Mouse (Mus musculus): Measurements from ENCODE around the gene Ccl24. TPM values are rescaled to one million over a fixed set of nuclear protein-coding genes. Genes with fewer than 3 reads are reported as not detected.
A peak's percentile ranks its signal among the peaks of the same experiment; 100 is the strongest.

The Ccl24 gene
- total and polyA plus RNA-seq, 3 experiments = not detected

DNA sequence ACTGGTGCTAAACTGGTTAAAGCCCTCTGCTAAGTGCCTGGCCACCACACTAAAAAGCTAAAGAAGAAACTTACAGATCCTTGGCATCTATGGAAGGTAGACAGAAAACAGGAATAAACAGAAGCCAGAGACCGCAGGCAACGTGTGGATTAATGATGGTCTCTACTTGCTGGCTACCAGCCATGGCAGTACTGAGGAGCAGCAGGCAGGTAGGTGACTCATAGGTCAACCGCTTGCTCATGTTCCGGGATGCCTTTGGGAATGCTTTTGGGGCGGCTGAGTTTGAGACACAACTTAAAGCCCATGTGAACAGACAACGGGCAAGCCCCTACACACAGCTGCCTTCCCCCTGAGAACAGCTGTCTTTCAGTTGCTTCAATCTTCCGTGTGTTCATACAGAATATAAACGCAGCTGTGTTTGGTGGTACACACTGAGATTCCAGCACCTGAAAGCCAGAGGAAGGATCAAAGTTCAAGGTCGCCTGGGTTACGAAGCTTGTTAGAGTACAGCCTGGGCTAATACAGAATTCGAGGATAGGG is 41.5 kb downstream of the Ccl24 start:
- Histone ChIP-seq H3K36me3 (replicated peaks in 1 of 2; ENCODE audit: control insufficient read depth in 1 of 2, insufficient read depth in 1 of 2, low read length in 1 of 2) (no peaks in the 10 kb centered on the region), H3K4me1 (ENCODE audit: control insufficient read depth in 1 of 2, insufficient read depth in 2 of 2) (peaks cover 7 to 29% of the 10 kb centered on the region in 2 experiments), H3K9me3 (replicated peaks; ENCODE audit: low read length) (peaks cover 2% of the 10 kb centered on the region), H3K27me3 (replicated peaks) (no peaks in the 10 kb centered on the region), H3K4me2 (ENCODE audit: insufficient read depth, low read depth, poor library complexity, severe bottlenecking) (no peak overlapping the region), H3K27ac (ENCODE audit: insufficient read depth, low read depth) (no peak overlapping the region), H3K79me2 (replicated peaks; ENCODE audit: control insufficient read depth, extremely low read depth, insufficient read depth, poor library complexity, severe bottlenecking) (no peaks in the 10 kb centered on the region), H3K4me3 (replicated peaks in 1 of 3; ENCODE audit: low read depth in 2 of 3, low read length in 2 of 3, poor library complexity in 1 of 3) (no peak overlapping the region), H3K9ac (ENCODE audit: insufficient read depth, low read depth) (no peak overlapping the region)
- in situ Hi-C loops (cut with MboI; ENCODE audit: low pct_ligation_motif_present, low pct_unique_long_range_greater_than_20kb, low sequenced_read_pairs) (loop anchor here (10.0 kb wide), 1 partner anchor 243 kb away; the partner anchor contains the start of genes Mdh2 and Styxl1), dilution Hi-C loops (cut with MboI; ENCODE audit: extremely low pct_ligation_motif_present, extremely low pct_unique_long_range_greater_than_20kb, low sequenced_read_pairs) (no loop called here)
- TF ChIP-seq JUN (IDR thresholded peaks at IDR 0.05; ENCODE audit: insufficient read depth, low read depth, low read length) (no peak), SMC3 (IDR thresholded peaks at IDR 0.05; ENCODE audit: low read depth, low read length) (no peak), TCF12 (IDR thresholded peaks at IDR 0.05; ENCODE audit: low read depth, low read length) (peak; percentile 63; the same call in 1 of the 2 replicates), HCFC1 (IDR thresholded peaks at IDR 0.05; ENCODE audit: low read depth, low read length) (no peak), MYC (IDR thresholded peaks at IDR 0.05; ENCODE audit: low read depth, low read length) (no peak), MXI1 (IDR thresholded peaks at IDR 0.05; ENCODE audit: low read depth, low read length) (no peak), NELFE (IDR thresholded peaks at IDR 0.05; ENCODE audit: low read depth, low read length) (no peak), CTCF (conservative IDR thresholded peaks at IDR 0.05 in 1 of 2, IDR thresholded peaks at IDR 0.05 in 1 of 2; ENCODE audit: low read depth in 2 of 2, low read length in 2 of 2) (no peak), ELF1 (IDR thresholded peaks at IDR 0.05; ENCODE audit: low read depth, low read length) (no peak)
- DNase-seq (ENCODE audit: extremely low read depth) = no peak

DNA sequence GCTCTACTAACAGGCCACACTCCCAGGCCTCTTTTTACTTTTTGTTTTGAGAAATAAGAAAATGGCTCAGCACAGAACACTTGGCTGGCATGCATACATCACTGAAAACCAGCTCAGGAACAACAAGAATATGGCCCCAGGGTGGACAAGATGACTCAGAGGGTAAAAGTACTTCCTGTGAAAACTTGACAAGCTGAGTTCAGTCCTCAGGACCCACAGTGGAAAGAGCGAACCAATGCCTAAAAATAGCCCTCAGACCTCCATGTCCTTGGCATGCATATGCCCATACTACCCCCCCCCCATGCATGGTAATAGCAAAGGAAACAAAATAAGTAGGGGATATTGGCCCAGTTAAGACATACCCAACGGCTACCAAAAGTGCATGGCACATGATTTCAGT is 42.9 kb downstream of the Ccl24 start:
- H3K27ac ChIP-seq (ENCODE audit: insufficient read depth, low read depth) = no peak overlapping the region

DNA sequence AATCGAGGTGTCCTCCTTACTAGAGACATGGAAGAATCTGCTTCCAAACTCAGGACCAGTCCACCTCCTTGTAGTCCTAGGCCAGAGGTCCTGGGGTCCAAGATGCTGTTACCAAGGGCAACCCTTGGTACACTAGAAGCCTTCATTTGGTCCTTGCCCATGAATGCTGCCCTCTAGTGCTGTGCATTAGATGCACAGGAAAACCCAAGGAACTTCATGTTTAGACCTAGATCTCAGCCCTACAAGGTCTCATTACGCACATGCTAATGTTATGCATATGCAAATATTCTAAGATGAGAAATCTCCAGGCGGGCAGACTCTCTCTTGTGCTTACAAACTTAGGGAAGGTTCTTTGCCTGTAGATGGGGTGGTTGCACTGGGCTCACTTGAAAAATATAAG is 43.5 kb downstream of the Ccl24 start:
- TF ChIP-seq E2F4 (IDR thresholded peaks at IDR 0.05; ENCODE audit: insufficient replicate concordance, low read depth, low read length) (no peak), NELFE (IDR thresholded peaks at IDR 0.05; ENCODE audit: low read depth, low read length) (no peak), BHLHE40 (IDR thresholded peaks at IDR 0.05; ENCODE audit: low read depth, low read length) (peak; percentile 33; the same call in 1 of the 2 replicates), JUN (IDR thresholded peaks at IDR 0.05; ENCODE audit: insufficient read depth, low read depth, low read length) (no peak), SMC3 (IDR thresholded peaks at IDR 0.05; ENCODE audit: low read depth, low read length) (peak; percentile 64), MAZ (IDR thresholded peaks at IDR 0.05; ENCODE audit: low read depth, low read length) (no peak), MXI1 (IDR thresholded peaks at IDR 0.05; ENCODE audit: low read depth, low read length) (no peak), TCF12 (IDR thresholded peaks at IDR 0.05; ENCODE audit: low read depth, low read length) (no peak), CTCF (conservative IDR thresholded peaks at IDR 0.05 in 1 of 2, IDR thresholded peaks at IDR 0.05 in 1 of 2; ENCODE audit: low read depth in 2 of 2, low read length in 2 of 2) (peak; percentile 46 to 70), RAD21 (IDR thresholded peaks at IDR 0.05; ENCODE audit: low read depth, low read length) (peak; percentile 30), SIN3A (IDR thresholded peaks at IDR 0.05; ENCODE audit: low read length) (no peak)
- no peaks in the 10 kb centered on the region for H3K79me2 ChIP-seq (replicated peaks; ENCODE audit: control insufficient read depth, extremely low read depth, insufficient read depth, poor library complexity, severe bottlenecking)
- H3K9me3 ChIP-seq (replicated peaks; ENCODE audit: low read length) = no peaks in the 10 kb centered on the region
- H3K36me3 ChIP-seq (replicated peaks in 1 of 2; ENCODE audit: control insufficient read depth in 1 of 2, insufficient read depth in 1 of 2, low read length in 1 of 2) = no peaks in the 10 kb centered on the region
- no peak overlapping the region for H3K4me2 ChIP-seq (ENCODE audit: insufficient read depth, low read depth, poor library complexity, severe bottlenecking)
- peak; percentile 38 for DNase-seq (ENCODE audit: extremely low read depth)
- H3K9ac ChIP-seq (ENCODE audit: insufficient read depth, low read depth) = no peak overlapping the region
- H3K27ac ChIP-seq (ENCODE audit: insufficient read depth, low read depth) = no peak overlapping the region
- peaks cover 7 to 33% of the 10 kb centered on the region in 2 experiments for H3K4me1 ChIP-seq (ENCODE audit: control insufficient read depth in 1 of 2, insufficient read depth in 2 of 2)
- in situ Hi-C loops (cut with MboI; ENCODE audit: low pct_ligation_motif_present, low pct_unique_long_range_greater_than_20kb, low sequenced_read_pairs) = no loop called here
- dilution Hi-C loops (cut with MboI; ENCODE audit: extremely low pct_ligation_motif_present, extremely low pct_unique_long_range_greater_than_20kb, low sequenced_read_pairs) = no loop called here
- H3K27me3 ChIP-seq (replicated peaks) = no peaks in the 10 kb centered on the region
- no peak overlapping the region for H3K4me3 ChIP-seq (replicated peaks in 1 of 3; ENCODE audit: low read depth in 2 of 3, low read length in 2 of 3, poor library complexity in 1 of 3)

More for the DNA sequence above, 42.9 kb downstream of the Ccl24 start:
- no peak for DNase-seq (ENCODE audit: extremely low read depth)
- H3K4me3 ChIP-seq (replicated peaks in 1 of 3; ENCODE audit: low read depth in 2 of 3, low read length in 2 of 3, poor library complexity in 1 of 3) = peak overlapping the region in 1 of 3 experiments; percentile 23
- H3K4me2 ChIP-seq (ENCODE audit: insufficient read depth, low read depth, poor library complexity, severe bottlenecking) = no peak overlapping the region
- TF ChIP-seq MAZ (IDR thresholded peaks at IDR 0.05; ENCODE audit: low read depth, low read length) (no peak), JUN (IDR thresholded peaks at IDR 0.05; ENCODE audit: insufficient read depth, low read depth, low read length) (no peak), SMC3 (IDR thresholded peaks at IDR 0.05; ENCODE audit: low read depth, low read length) (no peak), MEF2A (IDR thresholded peaks at IDR 0.05; ENCODE audit: borderline replicate concordance, low read depth, low read length) (peak; percentile 52; the same call in 1 of the 2 replicates), POLR2A (IDR thresholded peaks at IDR 0.05; ENCODE audit: low read depth, low read length) (no peak), ETS1 (conservative IDR thresholded peaks at IDR 0.05; ENCODE audit: low read depth, low read length) (peak; percentile 31; the same call in 1 of the 2 replicates), EP300 (IDR thresholded peaks at IDR 0.05; ENCODE audit: low read length) (0 out of 2 replicates have a peak, but pooled peaks have one; percentile 17), RAD21 (IDR thresholded peaks at IDR 0.05; ENCODE audit: low read depth, low read length) (no peak), HCFC1 (IDR thresholded peaks at IDR 0.05; ENCODE audit: low read depth, low read length) (no peak), USF2 (conservative IDR thresholded peaks at IDR 0.05; ENCODE audit: low read depth, low read length) (no peak)
- no peaks in the 10 kb centered on the region for H3K9me3 ChIP-seq (replicated peaks; ENCODE audit: low read length)
- no peak overlapping the region for H3K9ac ChIP-seq (ENCODE audit: insufficient read depth, low read depth)
- H3K4me1 ChIP-seq (ENCODE audit: control insufficient read depth in 1 of 2, insufficient read depth in 2 of 2) = peaks cover 7 to 33% of the 10 kb centered on the region in 2 experiments
- dilution Hi-C loops (cut with MboI; ENCODE audit: extremely low pct_ligation_motif_present, extremely low pct_unique_long_range_greater_than_20kb, low sequenced_read_pairs) = no loop called here
- no peaks in the 10 kb centered on the region for H3K79me2 ChIP-seq (replicated peaks; ENCODE audit: control insufficient read depth, extremely low read depth, insufficient read depth, poor library complexity, severe bottlenecking)
- H3K36me3 ChIP-seq (replicated peaks in 1 of 2; ENCODE audit: control insufficient read depth in 1 of 2, insufficient read depth in 1 of 2, low read length in 1 of 2) = no peaks in the 10 kb centered on the region
- in situ Hi-C loops (cut with MboI; ENCODE audit: low pct_ligation_motif_present, low pct_unique_long_range_greater_than_20kb, low sequenced_read_pairs) = loop anchor here (10.0 kb wide), 1 partner anchor 245 kb away; the partner anchor contains the start of genes Mdh2 and Styxl1
- no peaks in the 10 kb centered on the region for H3K27me3 ChIP-seq (replicated peaks)
